Mouse (Mus musculus): ENCODE results near the gene Zfp385a. TPM values are rescaled to one million over a fixed set of nuclear protein-coding genes. Genes with fewer than 3 reads are reported as not detected.

The Zfp385a gene
- polyA plus RNA-seq (2012; ENCODE audit: insufficient read depth, insufficient read length, missing spikeins) = 12.2 and 17.4 TPM in 2 replicates

DNA sequence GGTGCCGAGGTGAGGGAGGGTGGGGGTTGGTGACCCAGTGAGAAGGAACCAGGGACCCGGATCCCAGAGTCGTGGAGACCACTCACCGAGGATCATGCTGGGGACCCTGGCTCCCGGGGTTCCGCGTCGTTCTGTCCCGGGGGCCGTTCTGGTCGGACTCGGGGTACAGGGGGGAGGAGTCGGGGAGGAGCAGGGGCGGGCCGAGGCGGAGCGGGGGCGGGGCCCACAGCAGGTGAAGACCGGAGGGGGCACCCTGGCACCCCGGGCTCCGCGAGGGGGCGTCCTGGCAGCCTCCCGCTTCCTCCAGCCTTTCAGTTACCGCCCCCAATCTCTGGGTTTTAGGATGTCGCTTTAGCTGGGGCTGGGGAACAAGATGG, at the start of gene Zfp385a:
Gene Zfp385a, minus strand, starts transcription at position 133 of the 377 bp plus-strand sequence.
- no peaks in the 10 kb centered on the region for H3K4me1 ChIP-seq (ENCODE audit: control insufficient read depth, insufficient read depth, insufficient read length, low read length)
- peak within 1 kb of the TSS; percentile 57 for H3K4me3 ChIP-seq (ENCODE audit: insufficient read depth, low read depth, low read length)
- H3K27ac ChIP-seq (replicated peaks; ENCODE audit: low read depth, low read length) = no peak within 1 kb of the TSS

DNA sequence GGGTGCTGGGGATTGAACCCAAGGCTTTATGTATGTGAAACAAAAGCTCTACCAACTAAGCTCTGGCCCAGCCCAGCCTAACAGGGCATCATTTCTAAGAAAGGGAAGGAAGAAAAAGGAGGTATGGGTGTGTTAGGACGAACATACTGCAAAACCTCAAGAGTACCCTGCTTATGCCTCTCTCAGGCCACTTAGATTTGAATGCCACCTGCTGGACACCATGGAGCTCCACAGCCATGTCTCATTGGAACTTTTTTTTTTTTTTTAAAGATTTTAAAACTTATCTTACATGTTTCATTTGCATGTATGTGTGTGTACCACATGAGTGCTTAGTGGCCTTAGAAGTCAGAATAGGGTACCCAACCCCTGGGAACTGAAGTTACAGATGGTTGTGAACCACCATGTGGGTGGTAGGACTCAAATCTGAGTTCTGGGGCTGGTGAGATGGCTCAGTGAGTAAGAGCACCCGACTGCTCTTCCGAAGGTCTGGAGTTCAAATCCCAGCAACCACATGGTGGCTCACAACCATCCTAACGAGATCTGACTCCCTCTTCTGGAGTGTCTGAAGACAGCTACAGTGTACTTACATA, 48.8 kb upstream of the Zfp385a start:
- H3K4me1 ChIP-seq (ENCODE audit: control insufficient read depth, insufficient read depth, insufficient read length, low read length) = peaks cover 4% of the 10 kb centered on the region
- no peak overlapping the region for H3K4me3 ChIP-seq (ENCODE audit: insufficient read depth, low read depth, low read length)
- no peak overlapping the region for H3K27ac ChIP-seq (replicated peaks; ENCODE audit: low read depth, low read length)

DNA sequence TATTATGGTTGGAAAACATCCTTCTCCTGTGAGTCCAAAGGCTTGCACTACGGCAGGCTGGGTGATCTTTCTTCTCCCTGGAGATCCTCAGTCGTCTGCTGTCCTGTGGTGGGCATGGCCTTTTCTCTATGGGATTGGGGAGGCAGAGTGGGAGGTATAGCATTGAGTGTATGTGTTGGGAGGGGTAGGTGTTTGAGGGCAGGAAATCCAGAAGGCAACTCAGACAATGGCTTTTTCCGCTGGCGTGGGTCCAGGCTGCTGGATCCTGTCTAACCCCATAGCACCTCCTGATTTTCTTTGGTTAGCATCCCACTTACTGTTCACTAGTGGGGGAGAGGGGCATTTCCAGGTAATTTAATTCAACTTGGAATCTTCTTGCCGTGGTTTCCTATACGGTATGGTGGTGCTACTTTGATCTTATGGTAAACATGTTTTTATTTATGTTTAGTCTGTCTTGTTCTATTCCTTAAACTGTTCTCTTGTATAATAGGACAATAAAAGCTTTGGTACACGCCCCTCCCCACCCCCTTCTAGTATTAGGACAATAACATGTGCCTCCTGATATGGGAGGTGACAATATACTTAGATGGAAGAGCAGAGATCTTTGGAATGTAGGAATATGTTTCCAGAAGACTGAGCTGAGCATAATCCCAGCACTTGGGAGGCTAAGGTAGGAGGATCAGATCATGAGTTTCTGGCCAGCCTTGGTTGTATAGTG, 44.0 kb upstream of the Zfp385a start:
- Histone ChIP-seq H3K27ac (replicated peaks; ENCODE audit: low read depth, low read length) (peak overlapping the region; percentile 92), H3K4me1 (ENCODE audit: control insufficient read depth, insufficient read depth, insufficient read length, low read length) (peaks cover 15% of the 10 kb centered on the region), H3K4me3 (ENCODE audit: insufficient read depth, low read depth, low read length) (peak overlapping the region; percentile 24)

DNA sequence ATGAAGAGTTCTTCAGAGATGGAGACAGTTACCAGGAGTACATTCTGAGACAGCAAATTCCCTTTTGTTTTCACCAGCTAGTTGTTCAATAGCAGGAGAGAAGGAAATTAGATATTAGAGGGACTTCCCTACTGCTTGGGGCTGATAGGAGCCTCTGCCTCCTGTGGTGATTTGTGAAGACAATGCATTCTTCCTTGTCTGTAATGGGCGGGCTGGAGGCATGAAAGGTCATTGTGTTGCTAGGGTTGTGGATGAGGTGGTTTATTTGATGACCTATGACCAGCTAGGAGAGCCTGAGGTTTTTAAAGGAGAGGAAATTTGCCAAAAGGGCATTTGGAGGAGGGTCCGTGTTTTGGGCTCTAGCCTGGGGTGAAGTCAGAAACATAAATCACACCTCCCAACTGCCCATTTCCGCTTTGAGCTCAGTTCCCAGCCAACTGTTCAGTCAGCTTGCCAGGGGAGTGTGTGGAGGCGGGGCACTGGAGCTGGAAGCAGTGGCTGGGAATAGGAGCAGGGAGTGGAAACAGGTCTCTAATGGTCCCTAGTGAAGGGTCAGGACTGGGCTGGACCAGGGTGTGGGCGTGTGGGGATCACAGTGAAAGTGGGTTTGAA, 43.0 kb upstream of the Zfp385a start:
- Histone ChIP-seq H3K4me1 (ENCODE audit: control insufficient read depth, insufficient read depth, insufficient read length, low read length) (peaks cover 25% of the 10 kb centered on the region), H3K27ac (replicated peaks; ENCODE audit: low read depth, low read length) (peak overlapping the region; percentile 92), H3K4me3 (ENCODE audit: insufficient read depth, low read depth, low read length) (peak overlapping the region; percentile 24; the same call in 1 of the 2 replicates)

DNA sequence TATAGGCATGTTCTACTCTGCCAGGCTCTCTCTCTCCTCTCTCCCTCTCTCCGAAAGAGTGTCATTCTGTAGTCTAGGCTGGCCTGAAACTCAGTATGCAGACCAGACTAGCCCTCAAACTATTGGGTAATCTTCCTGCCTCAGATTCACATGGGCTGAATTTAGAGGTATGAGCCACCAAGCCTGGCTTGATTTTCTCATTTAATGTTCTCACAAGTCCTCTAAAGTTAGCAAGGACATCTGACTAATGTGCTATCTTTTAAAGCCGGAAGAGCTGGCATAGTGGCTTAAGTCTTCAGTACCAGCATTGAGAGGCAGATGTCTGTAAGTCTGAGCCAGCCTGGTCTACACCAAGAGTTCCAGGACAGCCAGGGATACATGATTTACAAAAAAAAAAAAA, 42.2 kb upstream of the Zfp385a start:
- peaks cover 33% of the 10 kb centered on the region for H3K4me1 ChIP-seq (ENCODE audit: control insufficient read depth, insufficient read depth, insufficient read length, low read length)
- H3K27ac ChIP-seq (replicated peaks; ENCODE audit: low read depth, low read length) = 0 out of 2 replicates have a peak overlapping the region, but pooled peaks have one; percentile 39
- no peak overlapping the region for H3K4me3 ChIP-seq (ENCODE audit: insufficient read depth, low read depth, low read length)

DNA sequence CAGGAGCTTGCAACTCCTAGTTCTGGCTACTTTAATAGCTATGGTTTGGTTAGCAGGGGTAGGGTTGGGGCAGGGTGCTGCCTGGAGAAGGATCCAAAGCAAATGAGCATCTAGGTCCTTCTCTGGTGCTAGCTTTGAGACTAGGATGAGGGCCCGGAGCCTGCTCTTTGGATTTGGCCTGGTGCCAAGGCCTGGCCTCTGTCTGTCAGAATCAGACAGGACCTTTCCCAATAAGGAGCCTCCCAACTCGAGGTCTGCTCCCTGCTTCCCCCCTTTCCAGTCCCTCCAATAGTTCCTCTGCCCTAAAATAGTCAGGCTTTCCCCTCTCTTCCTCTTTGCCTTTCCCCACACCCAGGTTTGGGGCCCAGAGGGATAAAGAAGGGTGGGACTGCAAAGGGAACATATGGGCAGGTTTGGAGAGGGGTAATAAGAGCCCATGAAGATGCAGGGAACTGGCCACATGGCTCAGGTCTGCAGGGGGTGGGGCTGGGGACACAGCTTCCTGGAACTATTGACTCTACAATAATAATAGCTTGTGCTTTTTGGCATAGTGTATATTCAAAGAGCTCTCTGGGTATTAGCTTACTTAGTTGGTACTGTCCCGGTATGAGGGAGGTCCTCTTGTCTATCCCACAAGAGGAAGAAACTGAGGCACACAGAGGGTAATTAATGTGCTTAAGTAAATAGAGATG, 38.9 kb upstream of the Zfp385a start:
- H3K4me1 ChIP-seq (ENCODE audit: control insufficient read depth, insufficient read depth, insufficient read length, low read length) = peaks cover 37% of the 10 kb centered on the region
- H3K27ac ChIP-seq (replicated peaks; ENCODE audit: low read depth, low read length) = 0 out of 2 replicates have a peak overlapping the region, but pooled peaks have one; percentile 2
- H3K4me3 ChIP-seq (ENCODE audit: insufficient read depth, low read depth, low read length) = no peak overlapping the region

DNA sequence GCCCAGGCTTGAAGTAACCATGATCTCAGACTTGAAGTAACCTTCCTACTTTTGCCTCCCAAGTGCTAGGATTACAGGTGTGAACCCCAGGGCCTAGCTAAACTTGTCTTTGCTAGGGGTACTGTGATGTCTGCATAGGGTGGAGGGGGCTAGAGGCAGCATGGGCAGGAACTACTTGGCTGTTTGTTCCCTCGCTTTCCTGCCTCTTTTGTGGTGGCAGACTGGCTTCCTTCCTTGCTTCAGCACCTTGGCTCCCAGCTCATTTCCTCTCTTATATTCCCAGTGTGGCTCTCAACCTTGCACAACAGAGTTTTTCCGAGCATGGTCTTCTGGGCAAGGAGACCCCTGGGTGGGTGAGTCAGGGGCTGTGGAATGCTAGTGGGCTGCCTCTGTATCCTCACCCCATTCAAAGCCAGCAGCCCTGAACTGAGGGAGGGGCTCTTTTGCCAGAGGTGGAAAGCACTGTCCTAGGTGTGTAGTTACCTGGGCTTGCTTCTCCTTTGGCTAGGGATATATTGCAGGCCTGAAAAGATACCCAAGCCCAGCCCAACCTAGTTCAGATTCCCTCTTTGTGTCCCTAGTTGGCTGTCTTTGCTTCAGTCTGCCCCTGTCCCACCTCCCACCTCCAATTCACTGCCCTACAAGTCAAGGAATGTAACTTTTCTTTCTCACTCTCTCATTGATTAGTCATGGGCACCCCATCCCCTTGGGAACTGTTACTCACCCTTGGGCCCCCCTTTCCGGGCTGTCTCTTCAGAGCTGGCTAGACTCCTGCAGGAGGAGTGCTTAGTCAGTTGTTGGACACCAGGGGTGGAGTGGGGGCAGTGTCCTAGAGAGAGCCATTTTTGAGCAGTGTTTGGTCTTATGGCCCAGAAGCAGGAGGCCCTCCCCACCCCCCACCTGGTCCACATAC, 38.1 kb upstream of the Zfp385a start:
- Histone ChIP-seq H3K4me1 (ENCODE audit: control insufficient read depth, insufficient read depth, insufficient read length, low read length) (peaks cover 30% of the 10 kb centered on the region), H3K27ac (replicated peaks; ENCODE audit: low read depth, low read length) (peak overlapping the region; percentile 2)

DNA sequence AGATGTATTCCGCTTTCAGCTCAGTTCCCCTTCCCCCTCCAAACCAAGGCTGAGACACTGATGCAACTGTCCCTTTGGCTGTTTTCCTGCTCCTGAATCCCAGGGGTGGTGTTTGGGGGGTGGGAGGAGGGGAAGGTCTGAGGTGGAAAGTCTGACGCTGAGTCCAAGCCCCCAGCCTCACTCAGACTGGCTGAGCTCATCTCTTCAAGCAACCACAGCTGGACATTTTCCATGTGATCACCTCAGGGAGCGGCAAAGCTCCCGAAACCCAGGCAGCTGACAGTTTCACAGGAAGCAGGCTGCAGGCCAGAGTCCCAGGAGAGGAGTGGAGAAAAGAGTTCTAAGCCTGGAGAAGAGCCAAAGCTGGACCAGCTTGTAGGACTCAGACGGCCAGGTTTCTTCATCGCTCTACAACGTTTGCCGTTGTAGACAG, 37.0 kb upstream of the Zfp385a start:
- Histone ChIP-seq H3K4me1 (ENCODE audit: control insufficient read depth, insufficient read depth, insufficient read length, low read length) (peaks cover 27% of the 10 kb centered on the region), H3K4me3 (ENCODE audit: insufficient read depth, low read depth, low read length) (no peak overlapping the region), H3K27ac (replicated peaks; ENCODE audit: low read depth, low read length) (no peak overlapping the region)

More for the DNA sequence above, 38.1 kb upstream of the Zfp385a start:
- no peak overlapping the region for H3K4me3 ChIP-seq (ENCODE audit: insufficient read depth, low read depth, low read length)

DNA sequence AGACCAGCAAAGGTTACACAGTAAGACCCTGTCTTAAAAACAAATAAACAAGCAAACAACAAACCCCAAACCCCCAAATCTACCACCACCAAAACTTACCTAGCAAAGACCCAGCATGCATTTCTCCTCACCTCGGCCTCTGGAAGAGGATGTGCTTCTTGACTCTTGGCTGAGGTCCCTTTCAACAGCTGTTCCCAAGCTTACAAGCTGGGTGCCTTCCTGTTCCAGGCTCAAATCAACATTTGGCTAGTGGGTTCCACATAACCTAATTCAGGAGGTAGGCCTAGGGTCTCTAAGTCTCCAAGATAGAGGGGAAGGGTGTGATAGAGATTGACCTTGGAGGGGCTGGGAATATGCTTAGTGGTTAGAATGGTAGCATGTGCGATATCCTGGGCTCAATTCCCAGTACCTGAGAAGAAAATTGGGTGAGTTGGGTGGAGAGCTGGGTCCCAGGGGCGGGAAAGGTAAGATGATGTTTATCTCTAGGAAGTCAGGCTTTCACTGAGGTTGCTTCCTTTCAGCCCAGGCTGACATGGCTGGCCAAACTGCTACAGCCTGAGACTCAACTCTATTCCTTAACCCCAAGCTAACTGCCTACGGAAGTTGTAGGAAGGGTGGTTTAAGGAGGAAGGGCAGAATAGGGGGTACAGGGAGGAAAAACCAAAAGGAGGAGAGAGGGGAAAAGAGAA, 35.4 kb upstream of the Zfp385a start:
- Histone ChIP-seq H3K4me3 (ENCODE audit: insufficient read depth, low read depth, low read length) (no peak overlapping the region), H3K4me1 (ENCODE audit: control insufficient read depth, insufficient read depth, insufficient read length, low read length) (peaks cover 27% of the 10 kb centered on the region), H3K27ac (replicated peaks; ENCODE audit: low read depth, low read length) (peak overlapping the region; percentile 59)

DNA sequence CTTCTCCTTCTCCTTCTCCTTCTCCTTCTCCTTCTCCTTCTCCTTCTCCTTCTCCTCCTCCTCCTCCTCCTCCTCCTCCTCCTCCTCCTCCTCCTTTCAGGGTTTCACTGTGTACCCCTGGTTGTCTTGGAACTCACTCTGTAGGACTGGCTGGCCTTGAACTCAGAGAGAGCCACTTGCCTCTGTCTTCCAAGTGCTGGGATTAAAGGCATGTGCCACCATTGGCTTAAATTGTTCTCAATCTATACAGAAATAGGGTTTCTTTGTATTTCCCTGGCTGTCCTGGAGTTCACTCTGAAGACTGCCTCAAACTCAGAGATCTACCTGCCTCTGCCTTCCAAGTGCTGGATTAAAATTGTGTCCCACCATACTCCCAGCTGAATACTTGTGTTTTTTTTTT, 32.6 kb upstream of the Zfp385a start:
- Histone ChIP-seq H3K4me3 (ENCODE audit: insufficient read depth, low read depth, low read length) (no peak overlapping the region), H3K27ac (replicated peaks; ENCODE audit: low read depth, low read length) (no peak overlapping the region), H3K4me1 (ENCODE audit: control insufficient read depth, insufficient read depth, insufficient read length, low read length) (peaks cover 12% of the 10 kb centered on the region)

DNA sequence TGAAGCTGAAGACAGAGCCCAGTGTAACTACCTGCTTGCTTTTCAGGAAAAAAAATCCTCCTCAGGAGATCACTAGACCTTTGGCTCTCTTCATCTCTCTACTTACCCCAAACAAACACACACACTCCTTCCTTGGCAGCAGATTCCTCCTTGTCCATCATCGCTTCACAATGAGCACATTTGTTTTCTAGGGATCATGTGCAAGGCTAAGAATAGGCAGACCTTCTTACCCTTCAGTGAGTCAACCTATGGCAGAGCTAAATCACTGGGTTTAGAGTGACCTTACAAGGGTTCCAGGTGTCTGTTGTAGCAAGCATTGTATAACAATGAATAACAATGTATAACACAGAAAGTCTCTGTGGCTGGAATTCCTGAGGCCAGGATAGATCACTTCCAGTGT, 31.8 kb upstream of the Zfp385a start:
- Histone ChIP-seq H3K27ac (replicated peaks; ENCODE audit: low read depth, low read length) (no peak overlapping the region), H3K4me1 (ENCODE audit: control insufficient read depth, insufficient read depth, insufficient read length, low read length) (peaks cover 7% of the 10 kb centered on the region), H3K4me3 (ENCODE audit: insufficient read depth, low read depth, low read length) (no peak overlapping the region)

DNA sequence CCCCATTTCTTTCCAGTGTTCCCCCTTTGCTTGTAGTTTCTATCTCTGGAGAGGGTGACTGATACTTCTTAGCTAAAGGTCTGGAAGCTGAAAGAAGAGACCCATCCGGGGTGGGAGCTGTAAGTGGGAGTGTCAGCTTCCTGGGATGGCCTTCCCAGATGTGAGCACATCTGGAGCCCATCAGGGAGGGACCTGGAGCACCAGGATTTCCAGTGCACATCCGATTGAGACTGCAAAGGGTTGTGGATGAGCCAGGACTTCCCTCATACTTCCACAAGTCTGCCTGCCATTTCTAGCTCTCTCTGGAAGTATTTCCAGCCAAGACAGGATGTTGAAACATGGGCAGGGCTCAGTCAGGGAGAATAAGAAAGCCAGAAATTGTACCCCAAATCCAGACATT, 31.3 kb upstream of the Zfp385a start:
- H3K27ac ChIP-seq (replicated peaks; ENCODE audit: low read depth, low read length) = no peak overlapping the region
- H3K4me1 ChIP-seq (ENCODE audit: control insufficient read depth, insufficient read depth, insufficient read length, low read length) = peaks cover 5% of the 10 kb centered on the region; the same call in 1 of the 2 replicates
- no peak overlapping the region for H3K4me3 ChIP-seq (ENCODE audit: insufficient read depth, low read depth, low read length)

DNA sequence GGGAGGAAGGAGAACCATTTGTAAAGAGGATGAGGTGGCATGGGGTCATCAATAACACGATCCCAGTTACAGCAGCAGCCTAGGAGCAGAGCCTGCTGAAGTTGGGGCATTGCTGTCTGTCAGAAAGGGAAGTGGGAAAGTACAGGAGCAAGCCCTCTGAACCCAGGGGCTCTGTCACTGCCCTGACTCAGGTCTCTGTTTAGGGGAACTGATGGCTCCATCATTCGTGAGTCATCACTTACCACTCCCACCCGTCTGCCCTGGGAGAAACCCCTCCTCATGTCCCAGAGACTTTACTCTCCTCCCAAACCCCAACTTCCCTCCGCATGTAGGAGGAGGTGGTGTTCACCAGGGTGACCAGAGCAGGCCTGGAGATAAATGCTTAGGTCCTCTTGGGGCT, 30.6 kb upstream of the Zfp385a start:
- Histone ChIP-seq H3K27ac (replicated peaks; ENCODE audit: low read depth, low read length) (0 out of 2 replicates have a peak overlapping the region, but pooled peaks have one; percentile 3), H3K4me3 (ENCODE audit: insufficient read depth, low read depth, low read length) (no peak overlapping the region), H3K4me1 (ENCODE audit: control insufficient read depth, insufficient read depth, insufficient read length, low read length) (no peaks in the 10 kb centered on the region; the same call in 1 of the 2 replicates)

DNA sequence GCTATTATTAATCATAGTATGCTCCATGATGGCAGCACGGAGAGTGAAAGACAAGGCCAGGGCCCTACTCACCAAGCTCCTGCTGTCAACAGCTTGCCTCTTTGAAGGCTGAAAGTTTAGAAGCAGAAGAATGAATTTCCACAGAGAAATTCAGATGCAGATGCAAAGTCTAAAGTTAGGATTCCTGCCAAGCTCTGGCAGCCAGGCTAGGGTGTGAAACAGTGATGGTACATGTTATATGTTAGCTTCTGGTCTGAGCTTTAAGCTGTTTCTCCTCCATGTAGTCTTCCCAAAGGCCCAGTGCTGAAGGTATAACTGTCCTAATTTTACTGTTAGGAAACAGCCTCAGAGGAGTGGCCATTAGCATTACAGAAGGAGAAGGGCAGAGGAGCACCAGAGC, 29.2 kb upstream of the Zfp385a start:
- Histone ChIP-seq H3K4me3 (ENCODE audit: insufficient read depth, low read depth, low read length) (no peak overlapping the region), H3K27ac (replicated peaks; ENCODE audit: low read depth, low read length) (no peak overlapping the region), H3K4me1 (ENCODE audit: control insufficient read depth, insufficient read depth, insufficient read length, low read length) (peaks cover 4% of the 10 kb centered on the region; the same call in 1 of the 2 replicates)

Measured in brown adipose tissue, adult 24 weeks (tissue).